Mouse (Mus musculus): ENCODE results near the gene Cacna1a. TPM values are rescaled to one million over a fixed set of nuclear protein-coding genes. Genes with fewer than 3 reads are reported as not detected.
A peak's percentile ranks its signal among the peaks of the same experiment; 100 is the strongest.

Gene Cacna1a
- polyA plus RNA-seq, 1 experiment from 2014 or later: 22.3 TPM

DNA sequence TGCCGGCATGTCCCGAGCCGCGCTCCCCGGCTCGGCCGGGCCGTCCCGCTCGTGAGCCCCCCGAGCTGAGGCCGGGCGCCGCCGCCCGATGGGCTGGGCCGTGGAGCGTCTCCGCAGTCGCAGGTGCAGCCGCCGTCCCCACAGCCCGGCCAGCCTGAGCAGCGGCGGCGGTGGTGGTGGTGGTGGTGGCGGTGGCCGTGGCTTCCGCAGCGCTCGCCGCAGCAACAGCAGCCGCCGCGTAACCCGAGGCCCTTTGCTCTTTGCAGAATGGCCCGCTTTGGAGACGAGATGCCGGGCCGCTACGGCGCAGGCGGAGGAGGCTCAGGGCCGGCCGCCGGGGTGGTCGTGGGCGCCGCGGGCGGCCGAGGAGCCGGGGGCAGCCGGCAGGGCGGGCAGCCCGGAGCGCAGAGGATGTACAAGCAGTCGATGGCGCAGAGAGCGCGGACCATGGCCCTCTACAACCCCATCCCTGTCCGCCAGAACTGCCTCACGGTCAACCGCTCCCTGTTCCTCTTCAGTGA, 27.2 kb downstream of the Cacna1a start:
- Histone ChIP-seq H3K4me1 (replicated peaks) (peaks cover 35% of the 10 kb centered on the region), H3K4me3 (peak overlapping the region; percentile 89), H3K27me3 (no peaks in the 10 kb centered on the region), H3K27ac (replicated peaks) (peak overlapping the region; percentile 93), H3K36me3 (peaks cover 5% of the 10 kb centered on the region; the same call in 1 of the 2 replicates), H3K9me3 (no peaks in the 10 kb centered on the region), H3K4me2 (peak overlapping the region; percentile 86), H3K9ac (peak overlapping the region; percentile 96)
- 0% methylated on average over 46 of the region's 64 CpGs for WGBS
- peak; percentile 53 for ATAC-seq (ENCODE audit: low FRiP score, low read depth)

GRCm38 (mm10) chr8:84416041-84416440, 27.8 kb downstream of the Cacna1a start:
- peak; percentile 19; the same call in 1 of the 2 replicates for ATAC-seq (ENCODE audit: low FRiP score, low read depth)
- Histone ChIP-seq H3K4me3 (peak overlapping the region; percentile 89), H3K27me3 (no peaks in the 10 kb centered on the region), H3K36me3 (peaks cover 5% of the 10 kb centered on the region; the same call in 1 of the 2 replicates), H3K4me1 (replicated peaks) (peaks cover 35% of the 10 kb centered on the region), H3K9me3 (no peaks in the 10 kb centered on the region), H3K9ac (peak overlapping the region; percentile 96), H3K27ac (replicated peaks) (peak overlapping the region; percentile 93), H3K4me2 (peak overlapping the region; percentile 86)
- 13% methylated on average over 12 of the region's 14 CpGs for WGBS

DNA sequence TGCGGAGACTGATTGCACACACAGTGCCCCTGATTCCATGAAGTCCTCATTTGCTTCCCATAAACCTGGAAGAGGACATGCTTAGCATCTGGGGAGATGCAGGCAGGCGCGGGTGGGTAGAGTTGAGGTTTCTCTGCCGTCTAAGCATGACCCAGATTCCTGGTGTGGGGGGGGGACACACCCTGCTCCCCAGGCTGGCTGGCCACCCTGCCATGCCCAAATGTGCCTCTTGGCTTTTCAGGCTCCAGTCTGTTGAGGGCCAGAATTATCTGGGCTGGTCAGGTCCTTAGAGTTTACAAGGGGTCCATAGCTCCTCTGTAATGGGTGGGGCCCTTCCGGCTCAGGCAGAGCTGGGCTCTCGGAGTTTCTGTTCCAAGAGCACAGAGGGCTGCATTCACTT, 28.7 kb downstream of the Cacna1a start:
- no peaks in the 10 kb centered on the region for H3K9me3 ChIP-seq
- WGBS: 46% methylated on average over 6 of the region's 6 CpGs
- no peaks in the 10 kb centered on the region for H3K27me3 ChIP-seq
- peaks cover 5% of the 10 kb centered on the region; the same call in 1 of the 2 replicates for H3K36me3 ChIP-seq
- H3K9ac ChIP-seq: peak overlapping the region; percentile 96
- peak overlapping the region; percentile 89 for H3K4me3 ChIP-seq
- no peak for ATAC-seq (ENCODE audit: low FRiP score, low read depth)
- H3K4me1 ChIP-seq (replicated peaks): peaks cover 35% of the 10 kb centered on the region
- H3K4me2 ChIP-seq: peak overlapping the region; percentile 86
- H3K27ac ChIP-seq (replicated peaks): peak overlapping the region; percentile 93; the same call in 1 of the 2 replicates

DNA sequence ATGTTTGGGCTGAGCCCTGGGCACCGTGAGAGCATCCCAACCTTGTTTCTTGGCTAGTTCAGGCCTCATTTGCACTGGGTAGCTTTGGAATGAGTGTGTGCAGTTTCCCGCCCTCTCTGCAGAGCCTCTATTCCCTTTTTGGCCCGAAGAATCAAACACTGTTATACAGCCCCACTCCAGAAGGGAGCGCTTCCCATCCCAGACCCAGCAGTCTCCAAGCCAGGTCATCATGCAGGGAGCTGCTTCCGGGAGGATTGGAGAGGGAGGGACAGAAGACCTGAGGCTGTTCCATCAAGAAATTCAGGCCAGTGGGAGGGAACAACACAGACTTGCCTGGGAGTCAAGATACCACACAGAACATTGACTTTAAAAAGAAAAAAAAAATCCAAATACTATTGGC, 29.6 kb downstream of the Cacna1a start:
- Histone ChIP-seq H3K9ac (no peak overlapping the region), H3K4me2 (peak overlapping the region; percentile 86), H3K36me3 (peaks cover 5% of the 10 kb centered on the region; the same call in 1 of the 2 replicates), H3K27me3 (no peaks in the 10 kb centered on the region), H3K27ac (replicated peaks) (no peak overlapping the region), H3K4me1 (replicated peaks) (peaks cover 35% of the 10 kb centered on the region), H3K9me3 (no peaks in the 10 kb centered on the region), H3K4me3 (peak overlapping the region; percentile 89; the same call in 1 of the 2 replicates)
- no peak for ATAC-seq (ENCODE audit: low FRiP score, low read depth)
- WGBS: 53% methylated on average over 5 of the region's 5 CpGs

DNA sequence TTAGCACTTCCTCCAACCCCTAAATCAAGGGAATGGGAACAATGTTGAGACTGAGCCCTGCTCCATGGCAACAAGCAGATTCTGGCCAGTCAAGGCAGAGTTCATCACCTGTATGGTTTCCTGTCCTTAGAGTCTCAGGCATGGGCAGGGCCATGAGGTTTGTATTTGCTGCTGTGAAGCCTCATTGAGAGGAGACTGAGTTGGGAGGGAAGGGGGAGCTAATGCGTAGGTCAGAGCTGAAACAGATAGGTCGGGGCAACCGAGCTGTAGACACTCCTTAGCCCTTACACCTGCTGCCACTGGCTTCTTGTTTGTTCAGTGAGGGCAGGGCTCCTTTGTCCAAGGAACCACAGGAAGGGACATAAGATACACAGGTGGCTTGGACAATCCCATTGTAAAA, 36.2 kb downstream of the Cacna1a start:
- no peak for ATAC-seq (ENCODE audit: low FRiP score, low read depth)
- WGBS: 89% methylated on average over 3 of the region's 3 CpGs
- peaks cover 10% of the 10 kb centered on the region for H3K36me3 ChIP-seq

GRCm38 (mm10) chr8:84426087-84426486, 37.8 kb downstream of the Cacna1a start:
- Histone ChIP-seq H3K36me3 (peaks cover 10% of the 10 kb centered on the region), H3K27ac (replicated peaks) (no peak overlapping the region), H3K9ac (no peak overlapping the region), H3K9me3 (no peaks in the 10 kb centered on the region), H3K4me1 (replicated peaks) (no peaks in the 10 kb centered on the region), H3K27me3 (no peaks in the 10 kb centered on the region), H3K4me3 (no peak overlapping the region), H3K4me2 (no peak overlapping the region)
- no peak for ATAC-seq (ENCODE audit: low FRiP score, low read depth)
- 68% methylated on average over 7 of the region's 7 CpGs for WGBS

More for the DNA sequence above, 36.2 kb downstream of the Cacna1a start:
- Histone ChIP-seq H3K9ac (no peak overlapping the region), H3K4me1 (replicated peaks) (no peaks in the 10 kb centered on the region), H3K4me3 (no peak overlapping the region), H3K27ac (replicated peaks) (no peak overlapping the region), H3K4me2 (no peak overlapping the region), H3K27me3 (no peaks in the 10 kb centered on the region), H3K9me3 (no peaks in the 10 kb centered on the region)

- Histone ChIP-seq H3K9me3 (no peaks in the 10 kb centered on the region), H3K4me2 (no peak overlapping the region), H3K4me1 (replicated peaks) (no peaks in the 10 kb centered on the region), H3K27ac (replicated peaks) (no peak overlapping the region), H3K9ac (no peak overlapping the region), H3K27me3 (no peaks in the 10 kb centered on the region), H3K4me3 (no peak overlapping the region), H3K36me3 (peaks cover 13% of the 10 kb centered on the region)
- no peak for ATAC-seq (ENCODE audit: low FRiP score, low read depth)
- 90% methylated on average over 8 of the region's 8 CpGs for WGBS
These were observed 38.3 kb downstream of the Cacna1a start for GRCm38 (mm10) chr8:84426582-84426981.

- H3K9me3 ChIP-seq: no peaks in the 10 kb centered on the region
- H3K27me3 ChIP-seq: no peaks in the 10 kb centered on the region
- no peak overlapping the region for H3K4me3 ChIP-seq
- H3K4me1 ChIP-seq (replicated peaks): no peaks in the 10 kb centered on the region
- ATAC-seq (ENCODE audit: low FRiP score, low read depth): no peak
- H3K27ac ChIP-seq (replicated peaks): no peak overlapping the region
- WGBS: 86% methylated on average over 5 of the region's 5 CpGs
- H3K4me2 ChIP-seq: no peak overlapping the region
- H3K36me3 ChIP-seq: peaks cover 13% of the 10 kb centered on the region
- H3K9ac ChIP-seq: no peak overlapping the region
These were observed 39.8 kb downstream of the Cacna1a start for GRCm38 (mm10) chr8:84428034-84428433.

GRCm38 (mm10) chr8:84429014-84429413, 40.8 kb downstream of the Cacna1a start:
- no peaks in the 10 kb centered on the region for H3K27me3 ChIP-seq
- no peak overlapping the region for H3K4me3 ChIP-seq
- H3K27ac ChIP-seq (replicated peaks): no peak overlapping the region
- ATAC-seq (ENCODE audit: low FRiP score, low read depth): no peak
- no peak overlapping the region for H3K9ac ChIP-seq
- H3K9me3 ChIP-seq: no peaks in the 10 kb centered on the region
- H3K4me2 ChIP-seq: no peak overlapping the region
- 24% methylated on average over 4 of the region's 4 CpGs for WGBS
- peaks cover 13% of the 10 kb centered on the region for H3K36me3 ChIP-seq
- no peaks in the 10 kb centered on the region for H3K4me1 ChIP-seq (replicated peaks)

GRCm38 (mm10) chr8:84429492-84429891, 41.3 kb downstream of the Cacna1a start:
- WGBS: 34% methylated on average over 5 of the region's 5 CpGs
- H3K27ac ChIP-seq (replicated peaks): no peak overlapping the region
- peaks cover 13% of the 10 kb centered on the region for H3K36me3 ChIP-seq
- no peak overlapping the region for H3K9ac ChIP-seq
- H3K9me3 ChIP-seq: no peaks in the 10 kb centered on the region
- no peak overlapping the region for H3K4me3 ChIP-seq
- H3K4me2 ChIP-seq: no peak overlapping the region
- ATAC-seq (ENCODE audit: low FRiP score, low read depth): no peak
- no peaks in the 10 kb centered on the region for H3K27me3 ChIP-seq
- no peaks in the 10 kb centered on the region for H3K4me1 ChIP-seq (replicated peaks)

GRCm38 (mm10) chr8:84435370-84435769, 47.1 kb downstream of the Cacna1a start:
- no peaks in the 10 kb centered on the region for H3K4me1 ChIP-seq (replicated peaks)
- H3K4me2 ChIP-seq: no peak overlapping the region
- H3K4me3 ChIP-seq: no peak overlapping the region
- no peaks in the 10 kb centered on the region for H3K27me3 ChIP-seq
- WGBS: 58% methylated on average over 10 of the region's 10 CpGs
- peaks cover 3% of the 10 kb centered on the region; the same call in 1 of the 2 replicates for H3K36me3 ChIP-seq
- ATAC-seq (ENCODE audit: low FRiP score, low read depth): no peak
- no peak overlapping the region for H3K9ac ChIP-seq
- H3K9me3 ChIP-seq: no peaks in the 10 kb centered on the region
- no peak overlapping the region for H3K27ac ChIP-seq (replicated peaks)

DNA sequence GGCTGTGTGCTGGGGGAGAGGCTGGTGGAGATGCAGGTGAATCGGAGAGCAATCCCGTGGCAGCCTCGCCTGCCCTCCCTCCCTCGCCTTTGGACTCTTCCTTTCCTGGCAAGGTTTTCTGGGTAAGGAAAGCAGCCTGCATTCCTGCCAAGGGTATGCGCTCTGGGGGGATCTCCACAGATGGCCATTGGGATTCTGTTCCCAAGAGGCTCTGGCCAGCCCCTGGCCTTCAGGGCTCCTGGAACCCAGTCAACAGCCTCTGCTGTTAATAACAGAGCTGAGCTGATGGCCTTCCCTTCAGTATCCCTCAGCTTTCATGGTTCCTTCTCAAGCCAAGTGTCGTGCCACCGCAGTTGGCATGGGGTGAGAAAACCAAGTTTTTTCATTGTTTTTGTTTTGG, 51.6 kb downstream of the Cacna1a start:
- 71% methylated on average over 7 of the region's 7 CpGs for WGBS
- Histone ChIP-seq H3K4me1 (replicated peaks) (peaks cover 11% of the 10 kb centered on the region), H3K9ac (no peak overlapping the region), H3K27me3 (no peaks in the 10 kb centered on the region), H3K36me3 (peaks cover 10% of the 10 kb centered on the region; the same call in 1 of the 2 replicates), H3K9me3 (no peaks in the 10 kb centered on the region), H3K4me2 (no peak overlapping the region), H3K27ac (replicated peaks) (no peak overlapping the region), H3K4me3 (no peak overlapping the region)
- ATAC-seq (ENCODE audit: low FRiP score, low read depth): peak; percentile 57; the same call in 1 of the 2 replicates

- ATAC-seq (ENCODE audit: low FRiP score, low read depth): 0 out of 2 replicates have a peak, but pooled peaks have one; percentile 46
- Histone ChIP-seq H3K36me3 (peaks cover 10% of the 10 kb centered on the region; the same call in 1 of the 2 replicates), H3K9ac (no peak overlapping the region), H3K27me3 (no peaks in the 10 kb centered on the region), H3K4me1 (replicated peaks) (peaks cover 11% of the 10 kb centered on the region), H3K4me3 (no peak overlapping the region), H3K27ac (replicated peaks) (no peak overlapping the region), H3K4me2 (no peak overlapping the region), H3K9me3 (no peaks in the 10 kb centered on the region)
- 8% methylated on average over 1 of the region's 1 CpGs for WGBS
These were observed 53.8 kb downstream of the Cacna1a start for GRCm38 (mm10) chr8:84442043-84442442.
